Mouse (Mus musculus) MEL-GATA-1-ER (cell line): ENCODE results near the gene Rpl38.
"Not testable (repeated sequence)": the region's sequence is repeated elsewhere in the genome, so short reads cannot be mapped to it uniquely, and the experiment has no call there.

Source experiments
- DNase-seq: peaks from one replicate; pipeline ENCODE4 v3.0.0-alpha.2; 2012; ENCODE audit warnings: low read depth; ENCODE audit errors: extremely low read depth

The Rpl38 gene

GRCm38 (mm10) chr11:114656994-114657644 lies 11.2 kb upstream of the Rpl38 start:
- DNase-seq: no peak

DNA sequence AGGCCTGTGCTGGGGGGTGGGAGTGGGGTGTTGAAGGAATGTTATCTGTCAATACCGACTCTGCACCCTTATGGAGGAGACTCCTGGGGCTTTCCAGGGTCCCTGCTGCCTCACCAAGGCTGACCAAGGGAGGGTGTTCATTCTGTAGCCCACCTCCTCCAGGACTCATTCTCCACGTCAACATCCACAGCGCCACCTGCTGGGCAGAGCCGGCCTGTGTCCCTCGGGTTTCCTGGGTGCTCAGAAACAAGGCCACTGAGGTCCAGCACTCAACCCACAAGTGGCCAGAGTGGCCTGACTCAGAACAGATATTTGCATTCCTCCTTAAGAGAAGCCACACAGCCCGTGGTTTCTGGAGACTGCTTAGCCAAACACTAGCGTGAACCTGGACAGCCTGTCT lies 10.6 kb upstream of the Rpl38 start:
- DNase-seq: no peak

GRCm38 (mm10) chr11:114662161-114662560 lies 6.2 kb upstream of the Rpl38 start:
- DNase-seq: no peak

DNA sequence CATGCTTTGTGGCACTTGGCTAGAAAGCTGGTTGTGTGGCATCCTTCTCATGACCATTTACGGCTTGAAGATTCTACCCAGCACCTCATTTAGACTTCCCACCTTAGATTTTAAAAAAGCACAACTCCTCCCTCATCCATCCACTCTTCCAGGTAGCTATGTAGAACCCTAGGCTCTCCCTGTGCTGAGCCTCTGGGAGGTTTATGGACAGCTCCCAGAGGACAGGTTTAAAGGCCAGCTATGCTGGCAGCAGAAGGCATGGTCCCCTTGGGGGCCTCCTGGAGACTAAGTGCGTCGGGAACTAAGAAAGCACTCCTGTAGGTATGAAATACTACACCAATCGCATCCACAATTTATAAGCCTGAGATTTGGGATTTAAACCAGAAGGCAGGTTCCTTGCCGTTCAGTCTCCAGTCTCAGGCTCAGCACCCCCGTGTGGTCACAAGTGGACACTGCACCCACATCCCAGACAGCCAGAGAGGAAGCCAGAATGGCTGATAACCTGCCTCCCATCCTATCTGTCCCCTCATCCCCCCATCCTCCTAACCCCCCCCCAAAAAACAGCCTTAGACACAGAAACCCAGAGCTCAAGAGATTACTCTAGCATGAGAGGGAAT lies 5.5 kb upstream of the Rpl38 start:
- DNase-seq: no peak

DNA sequence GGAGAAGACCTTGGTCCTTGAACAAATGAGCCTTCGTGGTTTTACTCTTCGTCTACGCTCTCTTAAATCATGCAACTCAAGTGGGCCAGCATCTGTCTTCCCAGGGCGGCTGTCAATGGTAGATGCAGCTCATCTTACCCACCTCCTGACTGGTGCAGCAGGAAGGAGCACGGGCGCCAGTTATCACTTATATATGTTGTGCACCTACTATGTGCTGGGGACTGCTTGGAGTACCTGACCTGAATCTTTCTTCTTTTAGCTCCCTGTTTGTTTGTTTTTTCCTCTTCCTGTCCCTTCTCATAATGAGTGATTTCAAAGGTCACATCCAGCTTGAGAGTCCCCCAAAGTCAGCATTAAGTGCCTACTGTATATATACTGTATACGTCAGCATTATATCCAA lies 4.2 kb upstream of the Rpl38 start:
- DNase-seq: no peak

GRCm38 (mm10) chr11:114665463-114665862 lies 2.9 kb upstream of the Rpl38 start:
- no peak for DNase-seq

- DNase-seq: no peak
Measured at GRCm38 (mm10) chr11:114666786-114667185, 1.5 kb upstream of the Rpl38 start.

DNA sequence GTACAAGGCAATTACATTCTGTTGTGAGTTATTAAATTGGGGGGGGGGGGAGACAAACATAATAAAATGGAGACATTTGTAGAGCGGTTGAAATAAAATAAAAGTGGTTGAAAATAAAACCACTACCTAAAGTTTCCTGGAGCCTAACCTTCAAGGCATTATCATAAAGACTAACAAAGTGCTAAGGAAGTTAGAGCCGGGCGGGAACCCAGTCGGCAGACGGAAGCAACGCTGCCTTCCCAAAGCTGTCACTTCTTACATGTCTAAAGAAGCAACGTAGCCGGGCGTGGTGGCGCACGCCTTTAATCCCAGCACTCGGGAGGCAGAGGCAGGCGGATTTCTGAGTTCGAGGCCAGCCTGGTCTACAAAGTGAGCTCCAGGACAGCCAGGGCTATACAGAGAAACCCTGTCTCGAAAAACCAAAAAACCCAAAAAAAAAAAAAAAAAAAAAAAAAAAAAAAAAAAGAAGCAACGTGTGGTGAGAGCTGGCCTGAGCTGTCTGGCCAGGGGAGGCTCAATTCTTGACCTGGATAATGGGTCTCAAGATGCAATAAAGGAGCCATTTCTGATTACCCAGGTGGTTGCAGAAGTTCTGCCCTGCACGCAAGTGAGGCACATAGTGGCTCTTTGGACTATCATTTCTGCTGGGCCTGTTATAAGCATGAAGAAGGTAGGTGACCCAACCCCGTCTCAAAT lies 940 bp upstream of the Rpl38 start:
- no peak for DNase-seq

DNA sequence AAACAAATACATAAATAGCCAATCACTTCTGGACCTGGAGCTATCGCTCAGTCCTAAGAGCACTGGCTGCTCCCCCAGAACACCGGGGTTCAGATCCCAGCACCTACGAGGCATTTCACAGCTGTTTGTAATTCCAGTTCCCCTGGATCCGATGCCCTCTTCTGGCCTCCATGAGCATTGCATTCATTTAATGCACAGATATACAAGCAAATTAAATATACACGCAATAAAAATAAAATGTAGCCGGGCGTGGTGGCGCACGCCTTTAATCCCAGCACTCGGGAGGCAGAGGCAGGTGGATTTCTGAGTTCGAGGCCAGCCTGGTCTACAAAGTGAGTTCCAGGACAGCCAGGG lies 415 bp upstream of the Rpl38 start:
- not testable (repeated sequence) for DNase-seq

DNA sequence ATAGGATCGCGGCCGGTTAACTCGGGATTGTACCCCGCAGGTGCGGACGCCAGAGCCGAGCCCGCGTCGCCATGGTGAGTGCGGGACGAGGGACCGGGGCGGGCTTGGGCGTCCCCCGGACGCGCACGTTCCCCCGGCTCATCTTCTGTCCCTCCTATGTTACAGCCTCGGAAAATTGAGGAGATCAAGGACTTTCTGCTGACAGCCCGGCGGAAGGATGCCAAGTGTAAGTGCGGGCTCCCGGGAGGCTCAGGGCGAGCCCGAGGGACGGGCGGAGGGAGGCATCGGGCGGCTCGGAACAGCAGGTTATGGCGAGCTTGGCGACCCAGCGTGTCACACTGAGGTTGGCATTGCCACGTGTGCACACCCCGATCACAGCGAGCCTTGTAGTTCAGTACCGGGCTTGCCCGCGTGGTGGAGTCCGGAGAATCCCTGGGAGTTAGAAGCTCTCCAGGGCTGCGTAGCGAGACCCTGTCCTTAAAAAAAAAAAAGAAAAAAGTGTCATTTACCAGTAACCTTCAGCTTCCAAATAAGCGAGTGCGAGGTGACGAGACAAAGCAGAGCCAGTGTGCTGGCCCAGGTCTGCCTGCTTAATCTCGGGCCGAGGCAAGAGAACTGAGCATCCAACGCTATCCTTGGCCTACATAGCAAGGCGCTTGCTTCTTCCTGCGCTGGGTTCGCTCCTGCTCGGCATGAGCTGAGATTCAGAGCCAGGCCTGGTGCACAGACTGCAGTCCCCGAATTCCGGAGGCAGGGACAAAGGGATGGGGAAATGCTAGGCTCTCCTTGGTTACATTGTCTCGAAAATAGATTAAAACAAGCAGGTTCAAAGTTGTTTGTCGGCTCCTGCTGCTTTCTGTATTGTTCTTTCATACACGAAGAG lies 658 bp downstream of the Rpl38 start:
- no peak for DNase-seq

GRCm38 (mm10) chr11:114669651-114670168 lies 1.4 kb downstream of the Rpl38 start:
- no peak for DNase-seq

DNA sequence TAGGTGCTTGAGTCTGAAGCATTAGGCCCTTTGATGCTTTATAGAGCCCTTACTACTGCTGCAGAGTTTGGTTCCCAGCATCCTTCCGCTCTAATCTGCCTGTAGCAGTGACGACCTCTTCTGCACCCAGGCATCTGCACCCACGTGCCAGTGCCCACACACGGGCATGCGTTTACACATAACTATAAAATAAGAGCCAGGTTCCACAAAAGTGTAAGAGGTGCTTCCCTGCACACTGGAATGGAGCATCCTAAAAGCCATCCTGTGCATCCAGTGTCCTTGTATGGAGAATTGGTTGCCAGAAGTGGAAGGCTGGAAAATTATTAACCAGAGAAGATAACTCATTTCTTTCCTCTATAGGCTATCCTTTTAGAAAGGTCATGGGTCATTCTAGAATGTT lies 2.8 kb downstream of the Rpl38 start:
- no peak for DNase-seq

GRCm38 (mm10) chr11:114672794-114673718 lies 4.7 kb downstream of the Rpl38 start:
- no peak for DNase-seq

DNA sequence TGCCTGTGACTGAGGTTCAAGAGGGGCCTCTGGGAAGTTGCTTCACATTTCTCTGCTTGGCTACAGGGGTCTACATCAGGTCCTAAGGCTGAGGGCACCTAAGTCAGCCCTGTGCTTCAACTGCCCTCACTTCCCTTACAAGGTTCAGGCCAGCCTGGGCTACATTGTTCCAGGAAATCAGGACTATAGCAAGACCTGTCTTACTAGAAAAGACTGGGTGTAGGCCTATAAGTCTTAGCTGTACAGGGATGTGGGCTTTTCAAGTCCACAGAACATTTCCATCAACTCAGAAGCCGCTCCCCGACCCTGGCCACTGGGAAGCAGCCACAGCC lies 5.4 kb downstream of the Rpl38 start:
- no peak for DNase-seq

DNA sequence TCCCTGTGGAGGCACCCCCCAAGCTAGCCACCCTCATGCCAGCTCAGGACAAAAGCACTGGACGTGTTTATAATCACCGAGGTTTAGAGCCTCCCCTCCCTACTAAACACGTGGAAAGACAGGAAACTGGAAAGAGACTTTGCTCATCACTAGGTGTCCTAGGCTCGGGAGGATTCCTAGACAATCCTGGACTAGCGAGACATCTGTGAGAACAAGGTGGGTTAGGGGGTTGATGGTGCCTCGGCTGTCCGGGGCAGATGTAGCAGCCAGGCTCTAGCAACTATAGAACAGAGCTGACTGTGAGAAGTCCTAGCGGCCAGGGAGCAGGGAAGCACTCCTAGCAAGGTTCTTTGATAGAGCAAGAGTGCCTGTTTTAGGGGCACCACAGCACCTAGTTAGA lies 5.9 kb downstream of the Rpl38 start:
- DNase-seq: no peak

GRCm38 (mm10) chr11:114674796-114675195 lies 6.5 kb downstream of the Rpl38 start:
- DNase-seq: not testable (repeated sequence)

DNA sequence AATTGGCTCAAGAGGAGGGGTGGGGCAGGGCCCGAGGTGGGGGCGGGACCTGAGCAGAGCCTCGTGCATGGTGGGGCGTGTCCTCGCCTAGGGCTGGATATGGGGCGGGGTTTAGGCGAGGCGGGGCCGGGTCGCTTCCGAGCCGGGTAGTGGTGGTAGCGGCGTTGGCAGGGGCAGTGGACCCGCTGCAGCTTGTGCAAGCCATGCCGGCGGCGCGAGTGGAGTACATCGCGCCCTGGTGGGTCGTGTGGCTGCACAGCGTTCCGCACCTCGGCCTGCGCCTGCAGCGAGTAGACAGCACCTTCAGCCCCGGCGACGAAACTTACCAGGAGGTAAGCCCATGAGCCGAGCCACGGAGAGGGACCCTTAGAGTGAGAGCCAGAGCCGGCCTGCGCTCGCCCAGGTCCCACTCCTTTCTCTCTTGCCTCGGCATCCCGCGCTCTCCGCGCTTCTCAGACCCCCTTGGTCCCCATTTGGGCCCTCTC lies 7.1 kb downstream of the Rpl38 start, which contains the start of gene Ttyh2:
TSS of gene Ttyh2 (plus strand) at position 91 of the 485 bp plus-strand sequence.
- no peak for DNase-seq

- no peak for DNase-seq
Measured at GRCm38 (mm10) chr11:114675826-114676401, 7.6 kb downstream of the Rpl38 start.

GRCm38 (mm10) chr11:114676431-114676830 lies 8.1 kb downstream of the Rpl38 start:
- no peak for DNase-seq

GRCm38 (mm10) chr11:114676896-114677530 lies 8.7 kb downstream of the Rpl38 start:
- no peak for DNase-seq
